Mouse (Mus musculus) kidney, adult 2 months (tissue): ENCODE results near the gene Mlxip. TPM values are rescaled to one million over a fixed set of nuclear protein-coding genes. Genes with fewer than 3 reads are reported as not detected.

Experiments used
- DNase-seq: peaks from one replicate; pipeline ENCODE4 v3.0.0; 2021
- H3K27ac ChIP-seq: fragments of 200-500 bp; 2 replicates; pipeline ENCODE4 v1.5.1; 2012; ENCODE audit warnings: low read depth, low read length, control low read depth, inconsistent platforms; ENCODE audit not compliant: insufficient read depth
- H3K27me3 ChIP-seq: fragments of 200-500 bp; replicated peaks from 2 replicates; pipeline ENCODE4 v1.6.1; 2012; ENCODE audit warnings: mild to moderate bottlenecking, moderate library complexity, low read length, inconsistent platforms; ENCODE audit not compliant: control insufficient read depth, insufficient read depth
- H3K36me3 ChIP-seq: fragments of 200-500 bp; 2 replicates; pipeline ENCODE4 v1.6.1; 2012; ENCODE audit warnings: mild to moderate bottlenecking, moderate library complexity, low read length, inconsistent platforms; ENCODE audit not compliant: control insufficient read depth, insufficient read depth
- H3K4me1 ChIP-seq: fragments of 200-500 bp; 2 replicates; pipeline ENCODE4 v1.6.1; 2011; ENCODE audit warnings: low read length; ENCODE audit not compliant: control insufficient read depth, insufficient read depth
- H3K4me3 ChIP-seq: fragments of 200-500 bp; 2 replicates; pipeline ENCODE4 v1.5.1; 2011; ENCODE audit warnings: mild to moderate bottlenecking, low read depth, low read length, control low read depth; ENCODE audit not compliant: insufficient read depth
- CTCF ChIP-seq: fragments of 200-500 bp; conservative IDR thresholded peaks from 2 replicates; pipeline ENCODE4 v1.5.1; 2011; ENCODE audit warnings: low read depth, mild to moderate bottlenecking, control low read depth, low read length, moderate library complexity, mixed read lengths; ENCODE audit not compliant: insufficient read depth, insufficient read length
- POLR2A ChIP-seq: fragments of 200-500 bp; IDR thresholded peaks from one replicate; pipeline ENCODE4 v1.6.1; 2011; ENCODE audit warnings: low read depth, low read length, control low read depth
- WGBS: fragments of 180-500 bp; shearing (Covaris S2); methylation state at CpG from one replicate; pipeline ENCODE4 v1.1.7; 2018; 5-methylcytosine and 5-hydroxymethylcytosine counted together
- polyA plus RNA-seq: library from polyadenylated mRNA; depleted of rRNA; stranded (reverse); fragments of >200 nt; gene quantifications from 2 replicates; pipeline ENCODE4 v1.2.3, GENCODE M21; 2012

The Mlxip gene
- polyA plus RNA-seq, 1 experiment: 20.4 TPM

- no peak for DNase-seq
- Histone ChIP-seq H3K27me3 (no peaks in the 10 kb centered on the region), H3K4me1 (no peaks in the 10 kb centered on the region), H3K36me3 (no peaks in the 10 kb centered on the region; the same call in 1 of the 2 replicates), H3K4me3 (no peak overlapping the region), H3K27ac (no peak overlapping the region)
- WGBS: 94% methylated on average over 3 of the region's 3 CpGs
- no peak for TF ChIP-seq CTCF
- TF ChIP-seq POLR2A: no peak
Observed at GRCm38 (mm10) chr5:123442283-123442682, 47.7 kb downstream of the Mlxip start.

- Histone ChIP-seq H3K4me1 (no peaks in the 10 kb centered on the region), H3K27me3 (no peaks in the 10 kb centered on the region), H3K36me3 (no peaks in the 10 kb centered on the region; the same call in 1 of the 2 replicates), H3K27ac (no peak overlapping the region), H3K4me3 (no peak overlapping the region)
- WGBS: 45% methylated on average over 4 of the region's 4 CpGs
- TF ChIP-seq CTCF (peak; percentile 93), POLR2A (no peak)
- peak; percentile 71 for DNase-seq
Observed at GRCm38 (mm10) chr5:123444069-123444468, 49.5 kb downstream of the Mlxip start.

- Histone ChIP-seq H3K36me3 (no peaks in the 10 kb centered on the region; the same call in 1 of the 2 replicates), H3K4me3 (no peak overlapping the region), H3K27ac (no peak overlapping the region), H3K4me1 (no peaks in the 10 kb centered on the region), H3K27me3 (no peaks in the 10 kb centered on the region)
- no peak for DNase-seq
- no peak for TF ChIP-seq CTCF
- no peak for TF ChIP-seq POLR2A
- WGBS: 90% methylated on average over 5 of the region's 5 CpGs
Observed at GRCm38 (mm10) chr5:123444849-123445334, 50.3 kb downstream of the Mlxip start.

- DNase-seq: no peak
- TF ChIP-seq POLR2A (no peak), CTCF (no peak)
- H3K27me3 ChIP-seq: no peaks in the 10 kb centered on the region
- no peak overlapping the region for H3K4me3 ChIP-seq
- 91% methylated on average over 7 of the region's 7 CpGs for WGBS
- H3K36me3 ChIP-seq: peaks cover 5% of the 10 kb centered on the region; the same call in 1 of the 2 replicates
- no peaks in the 10 kb centered on the region for H3K4me1 ChIP-seq
- H3K27ac ChIP-seq: no peak overlapping the region
Observed at GRCm38 (mm10) chr5:123451886-123452285, 57.3 kb downstream of the Mlxip start.

- 65% methylated on average over 5 of the region's 5 CpGs for WGBS
- no peaks in the 10 kb centered on the region for H3K27me3 ChIP-seq
- no peak for DNase-seq
- no peak overlapping the region for H3K4me3 ChIP-seq
- H3K36me3 ChIP-seq: no peaks in the 10 kb centered on the region
- H3K27ac ChIP-seq: no peak overlapping the region
- TF ChIP-seq POLR2A: no peak
- no peak for TF ChIP-seq CTCF
- no peaks in the 10 kb centered on the region for H3K4me1 ChIP-seq
Observed at GRCm38 (mm10) chr5:123461420-123461819, 66.8 kb downstream of the Mlxip start.

GRCm38 (mm10) chr5:123464638-123465037 lies 70.0 kb downstream of the Mlxip start:
- TF ChIP-seq CTCF (no peak), POLR2A (no peak)
- H3K36me3 ChIP-seq: no peaks in the 10 kb centered on the region
- no peaks in the 10 kb centered on the region for H3K27me3 ChIP-seq
- no peaks in the 10 kb centered on the region for H3K4me1 ChIP-seq
- 82% methylated on average over 1 of the region's 1 CpGs for WGBS
- no peak for DNase-seq
- H3K4me3 ChIP-seq: no peak overlapping the region
- no peak overlapping the region for H3K27ac ChIP-seq

- Histone ChIP-seq H3K27ac (no peak overlapping the region), H3K36me3 (no peaks in the 10 kb centered on the region), H3K4me3 (no peak overlapping the region), H3K4me1 (no peaks in the 10 kb centered on the region), H3K27me3 (no peaks in the 10 kb centered on the region; the same call in 1 of the 2 replicates)
- no peak for DNase-seq
- no peak for TF ChIP-seq CTCF
- TF ChIP-seq POLR2A: no peak
- WGBS: 7% methylated on average over 10 of the region's 10 CpGs
Observed at GRCm38 (mm10) chr5:123470784-123471400, 76.3 kb downstream of the Mlxip start.

- Histone ChIP-seq H3K27ac (no peak overlapping the region), H3K36me3 (no peaks in the 10 kb centered on the region), H3K27me3 (no peaks in the 10 kb centered on the region; the same call in 1 of the 2 replicates), H3K4me1 (no peaks in the 10 kb centered on the region), H3K4me3 (no peak overlapping the region)
- TF ChIP-seq CTCF (no peak), POLR2A (no peak)
- WGBS: 79% methylated on average over 5 of the region's 5 CpGs
- DNase-seq: no peak
Observed at GRCm38 (mm10) chr5:123473817-123474216, 79.2 kb downstream of the Mlxip start.
